Mouse (Mus musculus): ENCODE results near the gene Hoxd4. TPM values are rescaled to one million over a fixed set of nuclear protein-coding genes. Genes with fewer than 3 reads are reported as not detected.

Gene Hoxd4
- total and polyA plus RNA-seq, 3 experiments = 16.7 to 72.3 (median 19.3) TPM

DNA sequence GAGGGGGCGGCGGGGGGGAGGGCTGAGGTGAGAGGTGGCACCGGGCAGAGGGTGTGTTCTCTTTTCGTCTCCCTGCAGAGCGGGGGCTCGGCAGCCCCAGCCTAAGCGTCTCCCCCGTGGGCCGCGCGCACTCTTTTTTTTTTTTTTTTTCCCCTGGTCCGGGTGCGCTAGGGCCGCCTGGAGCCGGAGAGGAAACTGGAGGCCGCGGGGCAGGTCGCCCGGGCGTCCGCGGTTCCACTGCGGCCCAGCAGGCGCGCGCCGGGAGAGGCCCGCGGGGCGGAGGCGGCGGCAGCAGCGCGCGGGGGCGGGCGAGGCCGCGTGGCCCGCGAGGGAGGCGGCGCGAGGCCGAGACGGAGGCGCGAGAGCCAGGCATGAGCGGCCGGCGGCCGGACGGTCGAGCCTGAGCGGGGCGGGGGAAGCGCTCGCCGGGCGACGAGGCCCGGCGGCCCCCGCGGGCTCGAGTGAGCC lies 6.7 kb upstream of the Hoxd4 start:
- DNase-seq = peak; percentile 81

GRCm38 (mm10) chr2:74705467-74706089 lies 6.2 kb upstream of the Hoxd4 start:
- peak; percentile 88 for DNase-seq

DNA sequence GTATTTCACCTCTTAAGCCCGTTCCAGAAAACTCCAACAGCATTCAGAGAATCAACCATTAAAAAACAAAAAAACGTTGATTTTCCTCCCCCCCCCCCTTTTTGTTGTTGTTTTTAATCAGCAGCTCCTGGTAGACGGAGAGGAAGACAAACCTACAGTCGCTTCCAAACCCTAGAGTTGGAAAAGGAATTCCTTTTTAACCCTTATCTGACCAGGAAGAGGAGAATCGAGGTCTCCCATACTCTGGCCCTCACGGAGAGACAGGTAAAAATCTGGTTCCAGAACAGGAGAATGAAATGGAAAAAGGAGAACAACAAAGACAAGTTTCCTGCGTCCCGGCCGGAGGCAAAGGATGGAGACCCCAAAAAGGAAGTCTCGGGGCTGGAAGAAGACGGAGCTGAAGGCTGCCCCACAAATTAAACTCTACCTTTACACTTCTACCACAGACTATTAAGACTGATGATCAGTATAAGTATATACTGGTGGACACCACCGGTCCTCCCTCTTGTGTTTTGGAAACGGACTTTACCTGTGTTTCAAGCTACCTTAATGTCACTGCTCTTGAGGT lies 5.3 kb upstream of the Hoxd4 start:
- DNase-seq = peak; percentile 9

GRCm38 (mm10) chr2:74707599-74707998 lies 4.1 kb upstream of the Hoxd4 start:
- no peak for DNase-seq

DNA sequence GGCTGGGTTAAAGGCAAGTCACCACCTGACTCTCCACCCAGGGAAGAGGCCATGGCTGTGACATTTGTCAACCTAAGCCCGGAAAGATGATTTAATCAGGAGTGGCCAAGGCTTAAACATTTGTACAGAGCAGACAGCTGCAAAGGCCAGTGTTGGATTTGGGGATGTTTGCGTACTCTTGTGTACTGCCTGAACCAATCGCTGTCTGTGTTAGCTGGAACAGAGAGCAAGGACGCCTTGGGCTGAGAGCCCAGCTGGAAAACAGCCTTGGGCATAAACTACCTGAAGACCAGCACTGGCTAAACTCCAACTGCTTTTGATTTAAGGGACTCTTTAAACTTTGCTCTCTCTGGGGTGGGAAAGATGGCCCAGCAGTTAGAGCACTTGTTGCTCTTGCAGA lies 3.1 kb upstream of the Hoxd4 start:
- peak; percentile 75 for DNase-seq

DNA sequence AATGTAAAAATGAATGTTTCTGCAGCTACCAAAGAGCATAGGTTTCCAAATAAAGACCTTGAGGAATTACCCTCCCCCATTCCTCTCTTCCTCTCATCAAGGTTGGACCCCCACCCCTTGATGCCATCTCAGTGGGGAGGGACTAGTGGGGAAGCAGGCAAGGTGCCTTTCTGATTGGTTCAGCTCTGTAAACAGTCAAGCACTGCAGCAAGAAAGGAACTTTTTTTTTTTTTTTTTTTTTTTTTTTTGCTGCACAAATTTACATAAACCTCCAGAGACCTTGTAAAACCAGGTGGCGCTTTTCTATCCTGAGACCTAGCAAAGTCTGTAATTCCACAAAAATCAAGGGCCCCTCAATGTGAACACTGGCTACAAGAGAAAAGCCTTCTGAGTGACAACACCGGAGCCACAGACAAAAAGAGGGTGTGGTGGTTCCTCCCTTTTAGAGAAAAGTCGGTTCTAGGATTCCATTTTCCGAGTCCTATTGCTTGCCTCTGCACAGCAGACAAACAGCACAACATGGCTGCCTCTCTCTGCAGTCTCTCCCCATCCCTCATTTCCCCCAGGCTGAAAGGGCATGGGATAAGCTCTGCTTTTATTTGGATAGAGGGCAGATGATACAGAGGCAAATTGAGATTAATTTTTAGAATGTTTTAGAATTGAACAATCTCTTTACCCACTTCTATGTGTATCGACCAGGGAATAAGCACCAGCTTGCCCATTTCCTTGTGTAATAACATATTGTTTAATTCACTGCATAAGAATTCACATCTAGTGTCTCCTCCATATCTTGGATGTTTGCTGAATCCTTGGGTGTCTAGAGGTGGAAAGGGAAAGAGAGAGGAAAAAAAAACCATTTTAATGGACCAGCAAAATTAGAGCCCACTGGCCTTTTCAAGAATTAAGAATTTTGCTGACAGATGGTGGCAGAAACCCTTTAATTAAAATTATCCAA lies 2.0 kb upstream of the Hoxd4 start:
- no peak for DNase-seq

DNA sequence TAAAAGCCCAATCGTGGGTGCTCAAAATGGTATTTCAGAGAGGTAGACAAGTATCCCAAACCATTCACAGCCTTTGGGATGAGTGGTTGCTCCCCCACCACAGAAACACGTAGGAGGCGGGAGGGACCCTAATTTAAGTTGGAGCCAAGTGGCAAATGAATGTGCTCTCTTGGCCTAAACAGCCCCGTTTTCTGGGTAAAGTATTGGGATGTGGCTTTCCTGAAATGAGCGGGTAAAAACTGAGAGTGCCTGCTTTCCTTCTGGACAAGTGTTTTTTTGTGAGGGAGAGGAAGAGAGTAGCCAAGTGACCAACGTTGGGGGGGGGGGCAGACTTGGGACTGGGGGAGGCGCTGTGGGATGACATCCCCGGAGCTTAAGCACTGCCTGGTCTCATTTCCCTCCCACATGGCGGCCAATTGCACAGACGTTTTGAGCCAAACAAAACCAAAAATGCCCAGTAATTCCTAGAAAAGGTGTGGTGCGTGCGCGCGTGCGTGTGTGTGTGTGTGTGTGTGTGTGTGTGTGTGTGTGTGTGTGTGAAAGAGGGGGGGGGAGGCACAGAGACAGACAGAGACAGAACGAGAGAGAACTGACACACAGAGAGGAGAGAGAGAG lies 693 bp upstream of the Hoxd4 start:
- peak; percentile 57 for DNase-seq

- DNase-seq = no peak
These were observed 1.8 kb downstream of the Hoxd4 start for GRCm38 (mm10) chr2:74713239-74714150.

DNA sequence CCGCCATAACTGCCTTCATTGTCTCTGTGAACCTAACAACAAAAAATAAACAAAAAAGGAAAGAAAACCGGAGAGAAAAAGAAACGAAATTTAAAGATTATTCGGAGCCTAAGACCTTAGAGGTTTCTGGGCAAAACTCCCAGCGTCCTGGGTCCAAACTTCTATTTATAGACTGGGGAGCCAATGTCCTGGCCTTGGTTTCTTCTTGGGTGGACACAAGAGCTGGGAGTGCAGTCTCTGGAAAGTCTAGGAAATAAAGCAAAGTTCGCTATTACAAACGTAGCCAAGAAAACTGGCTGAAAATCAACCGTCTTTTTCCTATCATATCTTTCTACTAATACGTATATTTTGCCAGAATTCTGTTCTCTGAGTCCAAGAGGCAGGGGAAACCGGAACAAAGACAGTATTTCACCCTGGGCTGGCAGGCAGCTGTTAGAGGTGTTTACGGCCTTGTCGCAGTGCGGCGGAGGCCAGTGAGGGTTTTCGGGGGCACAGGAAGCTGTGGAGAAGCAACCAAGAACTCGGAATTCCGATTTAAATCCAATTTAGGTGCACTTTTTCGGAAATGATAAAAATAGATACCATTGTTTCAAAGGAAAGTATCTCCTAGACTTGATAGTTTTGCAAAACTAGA lies 2.5 kb downstream of the Hoxd4 start:
- DNase-seq = peak; percentile 43

- DNase-seq = peak; percentile 81
These were observed 3.2 kb downstream of the Hoxd4 start for GRCm38 (mm10) chr2:74714881-74715280.

DNA sequence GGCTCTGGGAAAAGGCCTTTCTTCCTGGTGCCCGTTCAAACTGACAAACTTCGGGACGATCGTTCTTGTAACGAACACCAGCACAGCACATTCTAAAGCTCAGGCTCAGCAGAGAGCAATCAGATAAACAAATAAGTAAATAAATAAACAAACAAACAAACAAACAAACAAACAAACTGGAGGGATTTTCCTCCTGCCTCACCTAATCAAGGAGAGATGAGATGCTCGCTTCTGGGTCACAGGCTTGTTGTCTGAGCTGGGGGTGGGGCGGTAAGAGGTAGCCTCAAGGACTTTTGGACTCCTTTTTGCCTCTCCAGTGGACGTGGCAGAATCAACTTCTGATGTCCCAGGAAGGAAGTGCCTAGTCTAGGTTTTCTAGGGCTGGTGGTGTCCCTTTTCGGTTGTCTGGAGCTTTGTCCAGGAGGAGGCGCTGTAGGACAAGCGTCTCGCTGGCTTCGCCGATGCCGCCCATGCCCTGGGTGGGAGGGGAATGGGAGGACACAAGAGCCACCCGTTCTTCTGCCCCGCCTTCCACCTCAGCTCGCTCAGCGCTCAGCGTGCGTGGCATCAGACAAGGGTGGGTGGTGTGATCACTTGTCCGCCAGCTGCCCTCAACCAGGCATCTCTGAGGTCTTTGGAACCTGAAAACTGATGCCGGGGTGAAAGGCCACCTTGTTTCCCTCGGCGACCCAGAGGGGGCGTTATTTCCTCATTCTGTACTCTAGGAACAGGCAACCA lies 3.9 kb downstream of the Hoxd4 start:
- peak; percentile 94 for DNase-seq

GRCm38 (mm10) chr2:74720384-74720783 lies 8.7 kb downstream of the Hoxd4 start:
- DNase-seq = no peak

GRCm38 (mm10) chr2:74720955-74721491 lies 9.3 kb downstream of the Hoxd4 start:
- no peak for DNase-seq

DNA sequence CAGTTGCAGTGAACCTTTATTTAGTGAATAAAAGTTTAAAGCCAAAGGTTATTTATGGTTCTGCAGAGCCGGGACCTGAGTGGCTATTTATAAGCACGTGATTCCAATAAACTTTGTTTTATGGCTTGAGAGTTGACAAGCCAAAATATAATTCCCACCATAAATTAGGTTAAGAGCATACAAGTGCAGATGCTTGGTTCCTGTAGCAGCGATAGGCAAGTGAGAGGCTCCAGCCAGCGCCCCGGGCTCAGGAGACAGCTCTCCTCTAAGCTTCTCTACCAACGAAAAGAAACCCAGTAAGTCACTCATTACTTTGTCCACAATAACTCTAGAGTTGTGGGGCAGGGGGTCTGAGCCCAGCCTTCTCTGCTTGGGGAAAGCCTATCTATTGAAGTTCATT lies 10.2 kb downstream of the Hoxd4 start:
- peak; percentile 3 for DNase-seq

GRCm38 (mm10) chr2:74722949-74723348 lies 11.2 kb downstream of the Hoxd4 start:
- DNase-seq = no peak

DNA sequence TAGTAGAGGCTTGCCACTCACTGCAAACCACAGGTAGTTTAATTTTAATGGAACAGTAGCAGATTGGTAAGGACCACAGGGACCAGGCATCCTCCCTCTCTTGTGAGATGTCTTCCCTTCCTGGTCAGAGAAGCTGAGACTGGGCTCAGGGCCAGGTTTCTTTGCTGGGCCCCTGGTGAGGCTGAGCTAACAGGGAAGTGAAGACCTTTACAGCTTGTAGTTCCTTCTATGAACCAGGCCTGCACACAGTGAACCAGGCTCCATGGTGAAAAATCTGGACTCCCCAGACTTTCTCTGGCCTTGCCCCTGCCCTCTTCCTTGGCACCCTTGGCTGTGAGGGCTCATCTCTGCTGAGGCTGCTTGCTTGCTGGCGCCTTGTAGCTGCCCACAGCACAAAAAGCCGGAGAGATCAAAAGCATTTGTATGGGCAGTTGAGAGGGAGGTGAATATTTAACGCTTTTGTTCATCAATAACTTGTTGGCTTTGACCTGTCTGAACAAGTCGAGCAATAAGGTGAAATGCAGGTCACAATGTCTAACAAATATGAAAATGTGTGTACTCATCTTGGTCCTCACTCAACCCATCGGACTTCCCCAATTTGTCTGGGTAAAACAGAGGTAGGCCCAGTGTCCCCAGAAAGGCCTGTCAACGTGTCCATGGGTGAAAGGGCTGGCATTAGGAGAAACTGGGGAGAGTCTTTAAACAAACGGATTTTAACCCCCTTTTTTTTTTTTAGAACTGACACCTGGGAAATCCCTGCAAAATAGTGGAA lies 12.7 kb downstream of the Hoxd4 start:
- no peak for DNase-seq

GRCm38 (mm10) chr2:74725171-74725570 lies 13.4 kb downstream of the Hoxd4 start:
- DNase-seq = peak; percentile 1

DNA sequence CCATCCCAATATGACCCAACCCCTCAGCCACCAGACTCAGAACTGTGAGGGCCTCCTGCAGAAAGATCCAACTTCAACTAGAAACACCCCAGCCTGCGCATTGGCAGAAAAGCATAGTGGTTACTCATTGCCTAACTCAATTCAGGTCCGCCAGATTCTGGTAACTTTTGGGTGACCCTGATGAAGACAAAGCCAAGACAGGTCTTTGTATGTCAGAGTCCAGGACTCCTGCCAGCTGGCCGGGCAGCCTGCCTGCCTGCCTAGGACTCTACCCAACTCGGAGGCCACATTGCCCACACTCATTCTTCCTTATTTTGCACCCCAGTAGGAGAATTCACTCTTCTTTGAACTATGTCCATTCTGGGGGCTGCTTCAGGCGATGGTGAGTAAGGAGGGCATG lies 14.8 kb downstream of the Hoxd4 start, which contains the start of gene Gm28230:
Gene Gm28230 (plus strand): TSS at position 178 of the 400 bp plus-strand sequence.
- DNase-seq = peak; percentile 64
